Mouse (Mus musculus) liver (tissue): ENCODE results near the gene Dync1i2.

Experiments
- DNase-seq: peaks from one replicate; pipeline ENCODE4 v3.0.0-alpha.2; 2020; ENCODE audit warnings: mixed read lengths

The Dync1i2 gene

DNA sequence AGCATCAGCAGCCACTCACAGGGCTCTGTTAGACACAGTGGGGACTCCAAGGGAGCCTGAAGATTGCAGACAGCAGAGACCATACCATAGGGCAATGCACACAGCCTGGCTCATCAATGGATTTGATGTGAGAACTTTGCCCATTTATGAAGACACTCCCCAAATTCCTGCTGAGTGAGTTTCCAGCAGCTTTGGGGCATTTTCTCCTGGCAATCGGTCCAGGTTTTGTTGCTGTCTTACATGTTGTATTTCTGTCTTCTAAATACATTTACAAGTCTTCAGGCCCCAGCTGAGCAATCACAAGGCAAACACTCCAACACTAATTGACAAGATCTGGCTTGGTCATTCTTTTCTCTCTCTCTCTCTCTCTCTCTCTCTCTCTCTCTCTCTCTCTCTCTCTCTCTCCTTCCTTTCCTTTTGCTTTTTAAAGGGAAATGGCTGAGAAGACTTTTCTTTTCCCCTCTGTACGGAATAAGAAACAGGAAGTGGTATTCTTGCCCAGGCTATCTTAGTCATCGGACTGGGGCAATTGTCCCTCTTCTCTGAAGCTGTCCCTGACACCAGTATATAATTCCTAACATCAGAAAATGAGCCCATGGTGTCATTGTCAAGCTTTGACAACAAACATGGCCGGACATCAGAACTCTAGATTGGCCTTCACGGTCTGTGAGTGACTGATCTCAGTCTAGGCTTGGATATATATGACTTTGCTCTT, 2.3 kb upstream of the Dync1i2 start:
- no peak for DNase-seq

DNA sequence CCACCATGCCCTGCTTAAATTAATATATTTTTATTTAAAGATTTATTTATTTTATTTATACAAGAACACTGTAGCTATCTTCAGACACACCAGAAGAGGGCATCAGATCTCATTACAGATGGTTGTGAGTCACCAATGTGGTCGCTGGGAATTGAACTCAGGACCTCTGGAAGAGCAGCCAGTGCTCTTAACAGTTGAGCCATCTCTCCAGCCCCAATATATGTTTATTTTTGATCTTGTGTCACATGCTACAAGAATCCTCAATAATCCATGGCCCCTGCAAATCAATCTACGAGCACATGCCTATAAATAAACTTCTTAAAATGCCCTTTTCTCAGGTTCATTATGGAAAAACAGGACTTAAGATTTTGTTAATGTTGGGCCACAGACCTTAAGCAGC, 410 bp upstream of the Dync1i2 start:
- no peak for DNase-seq

DNA sequence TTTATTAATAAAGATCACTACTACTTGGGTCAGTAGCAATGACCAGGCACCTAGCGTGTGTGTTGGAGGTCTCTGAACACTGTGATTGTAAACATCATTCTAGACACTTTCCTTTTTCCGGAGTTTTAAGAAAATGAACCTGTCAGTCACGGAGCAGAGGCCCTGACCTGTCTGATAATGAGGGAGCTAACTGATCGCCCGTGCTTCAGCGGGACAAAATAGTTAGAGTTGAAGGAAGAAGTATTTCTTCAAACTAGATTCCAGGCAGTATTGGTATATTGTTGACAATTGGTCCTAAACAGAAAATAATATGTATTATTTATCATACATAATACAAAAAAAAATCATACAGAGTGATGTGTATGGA, 837 bp downstream of the Dync1i2 start:
- DNase-seq: peak; percentile 34

DNA sequence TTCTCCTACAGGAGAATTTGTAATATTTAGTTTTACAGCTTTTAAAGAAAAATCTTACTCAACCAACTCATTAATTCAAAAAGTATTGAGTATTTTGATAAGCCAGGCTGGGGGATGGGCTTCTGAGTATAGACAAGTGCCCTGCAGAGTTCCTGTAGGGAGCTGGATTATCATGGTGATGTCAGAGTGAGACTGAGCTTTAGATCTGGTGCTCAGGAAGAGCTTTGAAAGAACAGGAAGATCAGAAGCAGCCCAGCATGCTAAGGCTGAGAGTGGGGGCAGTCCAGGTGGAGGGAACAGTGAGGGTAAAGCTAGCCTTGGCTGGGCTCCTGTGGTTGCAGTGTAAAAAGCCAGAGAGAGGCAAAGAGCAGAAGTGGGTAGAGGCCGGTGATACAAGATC, 9.5 kb downstream of the Dync1i2 start:
- no peak for DNase-seq

DNA sequence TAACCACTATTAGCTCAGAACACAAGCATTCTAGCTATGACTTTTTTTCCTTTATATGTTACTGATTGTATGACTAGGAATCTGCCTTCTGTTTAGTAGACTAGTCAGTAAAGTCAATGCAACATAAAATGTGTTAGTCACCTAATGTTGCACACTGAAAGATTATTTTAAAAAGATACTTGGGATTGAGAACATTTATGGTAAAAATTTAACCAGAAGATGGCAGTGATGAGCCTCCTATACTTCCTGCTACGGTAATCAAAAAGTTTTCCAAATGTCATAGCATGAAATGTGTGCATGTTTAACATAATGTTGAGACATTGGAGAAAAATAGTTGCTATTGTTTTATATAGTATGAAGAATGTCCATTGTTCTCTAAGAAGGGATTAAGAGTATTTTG, 15.9 kb downstream of the Dync1i2 start:
- no peak for DNase-seq

DNA sequence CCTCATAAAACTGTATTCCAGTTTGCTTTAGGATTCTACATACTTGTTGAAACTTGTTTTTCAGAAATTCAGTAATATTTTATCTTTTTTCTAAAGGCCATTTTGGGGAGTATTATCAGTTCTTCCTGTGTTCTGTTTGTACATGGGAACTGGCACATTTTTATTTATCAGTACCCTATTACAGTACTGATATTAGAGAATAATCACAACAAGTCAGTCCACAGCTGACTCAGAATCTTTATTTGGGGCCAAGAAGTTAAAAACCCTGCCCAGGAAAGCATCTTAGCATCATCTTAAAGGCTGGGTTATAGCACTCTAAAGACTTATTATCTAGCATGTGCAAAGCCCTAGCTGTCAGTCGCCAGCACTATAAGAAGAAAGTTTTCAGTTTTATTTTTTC, 18.1 kb downstream of the Dync1i2 start:
- no peak for DNase-seq

DNA sequence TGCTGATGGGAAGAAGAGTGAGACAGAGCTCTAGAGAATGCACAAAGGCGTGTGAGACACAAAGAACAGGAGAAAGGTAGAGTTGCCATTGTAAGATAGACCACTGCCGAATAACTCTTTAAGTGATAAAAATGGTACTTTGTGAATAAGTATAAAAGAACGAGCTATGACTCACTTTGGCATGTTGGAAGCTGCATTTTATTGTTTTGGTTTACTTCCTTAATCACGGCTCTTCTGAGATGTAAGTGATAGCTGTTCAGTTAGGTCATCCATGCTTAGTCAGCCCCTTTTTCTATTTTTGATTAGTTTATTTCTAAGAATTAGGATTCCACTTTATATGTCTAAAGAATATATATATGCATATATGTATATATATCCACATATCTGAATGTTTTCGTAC, 20.4 kb downstream of the Dync1i2 start:
- DNase-seq: no peak

DNA sequence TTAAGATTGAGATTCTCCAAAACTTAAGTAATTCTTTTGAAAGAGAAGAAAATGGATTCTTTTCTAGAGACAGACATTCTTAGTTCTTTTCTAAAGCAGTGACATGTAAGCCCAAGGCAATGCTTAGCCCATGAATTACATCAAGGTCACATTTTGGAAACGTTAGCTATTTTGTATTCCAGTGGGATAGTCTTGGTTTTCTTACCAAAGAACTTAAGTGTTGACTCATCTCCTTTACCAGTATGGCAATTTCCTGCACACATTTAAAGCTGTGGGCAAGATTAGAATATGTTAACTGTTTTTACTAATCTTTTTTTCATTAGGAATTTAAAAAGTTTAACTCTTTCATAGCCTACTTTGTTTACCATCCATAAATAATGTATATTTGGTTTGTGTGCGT, 21.5 kb downstream of the Dync1i2 start:
- DNase-seq: no peak

DNA sequence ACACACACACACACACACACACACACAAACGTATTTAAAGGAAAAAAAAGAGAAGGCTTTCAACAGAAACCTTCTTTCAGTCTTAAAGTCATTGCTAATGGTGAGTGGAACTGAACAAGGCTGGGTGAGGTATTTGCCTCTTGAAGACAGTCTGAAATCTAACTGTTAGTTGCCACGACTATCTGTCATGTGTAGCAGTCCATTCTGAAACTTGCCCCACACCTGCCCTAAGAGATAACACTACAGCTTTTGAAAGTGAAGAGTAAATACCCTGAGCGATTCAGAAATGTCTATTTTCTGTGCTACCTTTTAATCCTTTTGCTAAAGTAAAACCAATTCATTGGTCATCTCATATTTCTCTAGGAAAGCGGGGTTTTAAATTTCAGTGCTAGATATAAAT, 23.9 kb downstream of the Dync1i2 start:
- DNase-seq: peak; percentile 10

DNA sequence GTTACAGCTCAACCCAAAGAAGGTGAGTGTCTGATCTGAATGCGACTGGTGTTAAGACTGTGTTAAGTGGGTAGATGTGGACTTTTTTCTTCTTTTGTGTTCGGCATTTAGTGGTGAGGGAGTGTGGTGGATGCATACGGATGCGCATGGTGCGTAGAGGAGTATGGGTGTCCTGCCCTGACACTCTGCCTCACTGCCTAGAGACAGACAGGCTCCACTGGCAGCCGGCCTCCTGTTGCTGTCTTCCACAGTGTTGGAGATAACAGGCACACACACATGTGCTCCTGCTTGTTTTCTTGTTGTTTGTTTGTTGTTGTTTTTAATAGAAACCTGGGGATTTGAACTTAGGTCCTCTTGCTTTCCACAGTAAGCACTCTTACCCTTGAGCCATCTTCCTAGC, 24.5 kb downstream of the Dync1i2 start:
- peak; percentile 41 for DNase-seq

DNA sequence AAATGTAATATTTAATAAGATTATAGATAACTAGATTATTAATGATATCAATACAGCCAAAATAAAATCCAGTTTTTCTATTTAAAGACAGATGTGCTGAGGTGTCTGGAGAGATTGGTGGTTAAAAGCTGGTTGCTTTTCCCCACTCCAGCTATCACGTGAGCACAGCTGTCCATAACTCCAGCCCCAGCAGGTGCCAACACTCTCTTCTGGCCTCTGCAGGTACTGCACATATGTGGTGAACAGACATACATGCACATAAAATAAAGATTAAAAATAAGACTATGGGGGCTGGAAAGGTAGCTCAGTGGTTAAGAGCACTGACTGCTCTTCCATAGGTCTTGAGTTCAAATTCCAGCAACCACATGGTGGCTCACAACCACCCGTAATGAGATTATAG, 30.0 kb downstream of the Dync1i2 start:
- no peak for DNase-seq

DNA sequence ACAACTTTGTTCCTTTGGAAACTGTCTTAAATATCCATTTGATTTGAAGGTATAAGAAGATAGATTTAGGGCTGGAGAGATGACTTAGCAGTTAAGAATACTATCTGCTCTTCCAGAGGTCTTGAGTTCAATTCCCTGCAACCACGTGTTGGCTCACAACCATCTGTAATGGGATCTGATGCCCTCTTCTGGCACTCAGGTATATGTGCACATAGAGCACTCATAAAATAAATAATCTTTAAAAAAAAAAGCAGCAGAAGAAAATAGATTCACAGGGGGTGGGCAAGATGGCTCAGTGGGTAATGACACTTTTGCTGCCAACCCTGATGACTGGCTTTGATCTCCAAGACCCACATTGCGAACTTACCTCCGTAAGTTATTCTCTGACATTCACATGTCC, 30.7 kb downstream of the Dync1i2 start:
- no peak for DNase-seq

DNA sequence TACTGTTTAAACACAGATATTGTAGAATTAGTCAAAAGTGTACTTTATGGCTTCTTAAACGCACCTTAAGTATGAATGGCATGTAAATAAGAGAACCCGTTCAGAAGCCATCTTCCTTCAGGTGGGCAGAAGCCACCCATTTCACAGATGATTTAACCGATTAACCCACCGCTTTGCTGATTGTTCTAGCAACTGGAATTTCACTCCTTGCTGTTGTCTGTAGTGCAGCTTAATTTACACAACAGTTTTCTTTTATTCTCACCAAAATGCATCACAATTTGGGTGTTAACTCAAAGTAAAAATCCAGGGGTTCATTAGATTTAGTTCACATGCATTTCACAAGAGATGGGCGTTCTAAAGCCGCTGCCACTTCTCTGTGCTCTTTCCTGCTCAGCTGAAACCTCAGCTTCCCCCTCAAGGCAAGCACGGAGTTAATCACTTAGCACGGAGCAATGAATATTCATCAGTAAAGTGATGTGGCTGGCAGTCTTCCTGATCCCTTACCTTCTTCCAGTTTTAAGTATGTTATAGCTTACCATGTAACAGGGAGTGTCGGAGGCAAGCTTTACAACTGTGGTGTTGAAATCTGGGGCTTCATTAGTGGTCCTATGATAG, 31.7 kb downstream of the Dync1i2 start:
- no peak for DNase-seq

DNA sequence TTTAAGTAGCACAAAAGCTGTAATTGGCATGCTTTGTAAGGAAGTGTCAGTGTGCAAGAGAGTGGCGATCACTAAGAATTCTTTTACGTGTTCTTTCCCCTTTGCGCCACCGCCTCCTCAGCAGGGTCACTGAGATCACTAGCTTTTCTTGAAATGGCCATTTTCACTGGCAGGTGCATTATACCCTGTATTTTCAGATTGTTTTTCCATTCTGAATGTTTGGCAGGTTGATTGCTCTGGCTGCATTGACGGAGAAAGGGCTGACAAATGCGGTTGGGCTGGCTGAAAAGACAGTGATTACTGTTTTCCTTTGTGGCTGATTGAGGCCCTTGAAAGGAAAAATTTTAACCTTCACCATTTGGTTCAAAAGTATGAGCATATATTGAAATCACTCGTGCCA, 33.3 kb downstream of the Dync1i2 start:
- no peak for DNase-seq

DNA sequence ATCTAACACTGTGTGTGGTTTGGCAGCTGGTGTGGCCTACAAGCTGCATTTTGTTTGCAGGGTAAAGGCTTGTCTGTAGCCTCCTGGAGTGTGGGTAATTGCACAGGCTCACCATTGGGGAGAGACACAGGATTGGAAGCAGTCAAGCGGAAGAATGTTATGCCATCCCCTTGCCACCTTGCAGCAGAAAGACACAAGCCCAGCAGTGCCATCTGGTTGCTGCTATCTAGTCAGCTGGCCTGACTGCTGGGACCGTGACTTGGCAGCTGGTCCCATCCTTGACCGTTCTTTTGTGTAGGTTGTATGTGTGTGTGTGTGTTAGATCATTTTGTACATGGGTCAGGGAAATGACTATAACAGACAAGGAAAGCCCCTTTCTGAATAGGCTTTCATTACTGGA, 33.9 kb downstream of the Dync1i2 start:
- no peak for DNase-seq

DNA sequence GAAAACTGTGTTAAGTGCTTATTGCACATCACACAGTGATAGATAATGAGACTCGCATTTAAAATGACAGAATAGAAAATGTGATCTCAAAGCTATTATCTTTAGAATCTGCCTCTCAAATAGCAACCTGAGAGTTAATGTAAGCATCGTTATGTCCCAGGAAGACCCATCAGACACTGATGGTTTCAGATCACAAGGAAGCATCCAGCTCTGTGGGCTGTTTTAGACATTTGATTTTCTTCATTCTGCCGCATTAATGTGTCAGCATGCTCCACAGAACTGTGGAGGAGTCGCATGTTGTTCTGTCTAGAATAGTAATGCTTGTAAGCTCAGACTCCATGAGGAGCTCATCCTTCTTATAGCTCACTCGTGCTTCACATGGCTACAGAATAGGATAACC, 34.6 kb downstream of the Dync1i2 start:
- DNase-seq: no peak

DNA sequence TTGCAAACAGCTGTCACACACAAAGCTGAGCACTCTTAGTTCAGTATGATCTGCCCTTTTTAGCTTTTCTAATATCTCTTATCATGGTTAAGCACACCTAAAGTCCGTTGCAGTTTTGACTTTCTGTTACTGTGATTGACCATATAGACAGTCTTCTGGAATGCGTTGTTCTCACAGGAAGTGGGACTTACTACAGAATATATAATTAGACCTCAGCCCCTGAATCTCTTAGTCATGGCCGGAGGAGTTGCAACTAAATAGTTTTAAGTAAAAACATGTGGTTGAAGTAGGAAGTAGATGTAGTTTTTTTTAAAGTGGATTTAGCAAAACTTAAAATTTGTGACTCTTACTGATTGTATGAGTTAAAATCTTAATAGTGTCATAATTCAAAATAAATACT, 36.6 kb downstream of the Dync1i2 start:
- DNase-seq: no peak

DNA sequence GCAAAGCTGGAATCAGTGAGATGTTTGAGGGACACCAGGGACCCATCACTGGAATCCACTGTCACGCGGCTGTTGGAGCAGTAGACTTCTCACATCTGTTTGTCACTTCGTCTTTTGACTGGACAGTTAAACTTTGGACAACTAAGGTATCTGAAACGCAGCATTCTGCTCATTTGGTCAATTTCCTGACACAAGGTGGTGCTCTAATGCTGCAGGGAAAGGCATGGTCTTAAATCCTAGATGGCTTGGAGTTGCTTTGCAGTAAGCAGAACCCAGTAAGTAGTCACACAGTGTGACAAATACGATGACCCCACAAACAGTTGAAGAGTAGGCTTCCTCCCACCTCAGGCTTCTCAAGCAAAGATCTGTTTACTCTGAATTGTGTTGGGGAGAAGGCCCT, 39.3 kb downstream of the Dync1i2 start:
- DNase-seq: no peak

DNA sequence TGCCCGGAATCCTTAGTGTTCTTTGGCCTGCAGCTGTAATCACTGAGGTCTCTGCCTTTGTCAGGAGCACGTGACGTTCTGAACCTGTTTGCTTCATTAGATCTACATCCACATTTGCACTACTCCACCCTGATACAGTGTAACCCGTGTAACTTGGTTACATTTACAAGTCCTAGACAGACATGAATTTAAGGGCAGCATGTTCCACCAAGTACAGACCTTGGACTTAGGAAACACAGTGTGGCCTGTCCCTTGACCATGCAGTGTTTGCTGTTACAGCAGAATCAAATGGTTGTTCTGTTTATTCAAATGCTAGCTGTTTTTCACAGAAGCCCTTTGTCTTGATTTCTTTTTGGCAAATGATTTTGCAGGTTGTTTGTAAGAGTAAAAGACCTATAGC, 43.3 kb downstream of the Dync1i2 start:
- no peak for DNase-seq

DNA sequence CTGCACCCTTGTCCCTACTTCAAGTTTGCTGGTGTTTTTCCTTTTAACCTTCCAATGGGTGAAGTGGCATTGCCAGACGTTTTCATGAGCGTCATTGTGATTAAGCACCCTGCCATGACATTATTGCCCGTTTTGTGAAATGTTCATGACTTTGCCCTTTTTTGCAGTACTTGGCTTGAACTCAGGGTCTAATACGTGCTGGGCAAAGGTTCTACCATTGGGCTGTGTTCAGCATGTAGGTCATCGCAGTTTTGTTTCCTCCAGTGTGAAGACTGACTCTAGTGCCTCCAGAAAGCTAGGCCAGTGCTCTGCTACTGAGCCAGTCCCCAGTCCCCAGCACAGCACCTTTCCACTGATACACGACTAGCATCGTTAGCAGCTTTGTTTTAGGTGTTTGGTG, 45.1 kb downstream of the Dync1i2 start:
- DNase-seq: no peak

DNA sequence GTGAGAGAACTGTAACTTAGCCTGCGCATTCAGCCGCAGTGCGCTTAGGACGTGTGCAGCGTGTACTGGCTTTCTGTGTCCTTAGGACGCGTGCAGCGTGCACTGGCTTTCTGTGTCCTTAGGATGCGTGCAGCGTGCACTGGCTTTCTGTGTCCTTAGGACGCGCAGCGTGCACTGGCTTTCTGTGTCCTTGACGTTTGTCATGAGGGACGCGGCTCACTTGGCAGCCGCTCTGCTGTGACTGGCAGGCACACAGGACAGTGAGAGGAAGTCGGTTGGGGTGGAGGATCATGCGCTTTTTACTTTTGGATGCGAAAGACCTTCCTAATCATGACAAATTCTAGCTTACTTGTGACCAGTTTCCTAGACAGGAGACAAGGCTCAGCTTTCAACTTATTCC, 53.1 kb downstream of the Dync1i2 start:
- DNase-seq: no peak

DNA sequence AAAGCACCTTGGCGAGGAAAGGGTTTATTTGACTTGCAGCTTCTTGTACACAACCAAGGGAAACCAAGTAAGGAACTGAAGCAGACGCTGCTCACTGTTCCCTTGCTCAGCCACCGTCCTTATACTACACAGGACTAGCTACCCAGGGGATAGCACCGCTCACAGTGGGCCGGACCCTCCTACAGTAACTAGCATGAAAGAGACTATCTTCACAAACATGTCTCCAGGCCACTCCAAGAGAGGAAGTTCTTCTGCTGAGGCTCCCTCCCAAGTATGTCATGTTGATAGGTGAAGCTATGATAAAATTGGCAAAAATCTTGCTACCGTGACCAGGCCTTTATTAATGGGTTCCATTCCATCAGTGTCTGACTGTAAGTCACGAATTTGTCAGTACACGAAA, 57.2 kb downstream of the Dync1i2 start:
- DNase-seq: no peak

DNA sequence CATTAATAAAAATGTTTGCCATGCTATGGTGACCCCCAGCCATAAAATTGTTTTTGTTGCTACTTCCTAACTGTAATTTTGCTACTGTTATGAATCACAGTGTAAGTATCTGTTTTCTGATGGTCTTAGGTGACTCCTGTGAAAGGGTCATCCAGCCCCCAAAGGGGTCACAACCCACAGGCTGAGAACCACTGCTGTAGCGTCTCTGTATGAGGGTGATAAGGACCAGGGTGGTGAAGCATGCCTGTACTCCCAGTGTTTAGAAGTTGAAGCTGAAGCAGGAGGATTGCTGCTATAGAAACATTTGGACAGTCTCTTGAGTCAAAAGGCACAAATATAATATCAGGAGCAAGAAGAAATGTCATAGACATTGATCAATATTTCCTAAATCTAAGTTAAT, 57.8 kb downstream of the Dync1i2 start:
- DNase-seq: peak; percentile 41

DNA sequence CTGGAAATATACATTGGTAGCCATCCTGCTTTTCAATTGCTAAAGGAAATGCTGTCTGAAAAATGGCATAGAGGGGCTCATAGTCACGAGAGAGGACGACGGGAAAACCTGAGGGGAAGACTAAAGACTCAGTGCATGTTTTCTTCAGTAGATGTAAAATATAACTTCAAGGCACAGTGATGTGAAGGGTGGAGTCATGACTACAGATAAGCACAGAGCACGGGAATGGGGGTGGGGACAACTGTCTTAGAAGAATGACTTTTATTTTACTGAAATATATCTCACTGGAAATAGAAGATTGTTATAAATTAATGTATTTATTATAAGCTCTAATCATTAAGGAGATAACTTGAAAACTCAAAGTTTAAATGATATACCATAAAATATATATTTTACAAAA, 58.6 kb downstream of the Dync1i2 start:
- DNase-seq: peak; percentile 67

DNA sequence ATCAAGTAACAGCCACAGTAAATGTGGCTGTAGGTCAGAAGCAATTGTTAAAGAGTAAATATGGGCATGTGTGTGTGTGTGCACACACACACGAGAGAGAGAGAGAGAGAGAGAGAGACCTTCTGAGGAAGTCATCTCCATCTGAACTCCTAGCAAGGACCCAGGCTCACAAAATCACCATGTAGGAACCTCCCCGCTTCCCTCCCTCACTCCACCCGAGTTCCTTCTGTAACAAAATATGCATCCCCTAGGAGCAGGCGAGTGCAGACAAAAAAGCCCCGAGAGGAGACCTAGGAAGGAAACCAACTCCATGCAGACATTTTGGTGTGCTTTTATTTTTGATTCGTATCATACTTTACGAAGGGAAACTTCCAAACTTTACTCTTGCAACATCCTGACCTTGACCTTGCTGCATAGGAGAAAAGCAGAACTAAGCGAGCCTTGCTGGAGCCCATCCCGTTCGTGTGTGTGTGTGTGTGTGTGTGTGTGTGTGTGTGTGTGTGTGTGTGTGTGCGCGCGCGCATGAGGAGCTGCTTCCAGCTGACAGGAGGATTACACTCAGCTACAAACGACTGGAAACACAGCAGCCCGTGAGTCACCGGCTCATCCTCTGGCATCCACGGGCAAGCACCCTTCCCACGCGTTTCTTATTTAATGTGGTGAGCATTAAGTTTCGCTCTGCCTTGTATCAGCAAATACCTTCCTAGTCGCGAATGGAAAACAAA, 62.6 kb downstream of the Dync1i2 start:
- DNase-seq: peak; percentile 47
